Mouse (Mus musculus) embryonic facial prominence, embryonic 14.5 days (tissue): Measurements from ENCODE around the gene Slamf8. TPM values are rescaled to one million over a fixed set of nuclear protein-coding genes. Genes with fewer than 3 reads are reported as not detected.

ENCODE experiments used
- ATAC-seq: fragments of 200-750 bp; cut with Nextera tagmentation; 2 replicates; pipeline ENCODE4 v1.8.0; 2017; ENCODE audit warnings: low read depth, moderate number of reproducible peaks, moderate TSS enrichment
- DNase-seq: peaks from one replicate; pipeline ENCODE4 v3.0.0-alpha.2; 2015; ENCODE audit warnings: low spot score
- H3K27ac ChIP-seq: fragments of 300-500 bp; sonication (generic); replicated peaks from 2 replicates; pipeline ENCODE4 v1.5.1; 2014; ENCODE audit warnings: low read depth, mild to moderate bottlenecking, low read length, moderate library complexity
- H3K27me3 ChIP-seq: fragments of 300-500 bp; sonication (generic); replicated peaks from 2 replicates; pipeline ENCODE4 v1.6.1; 2014; ENCODE audit warnings: low read length; ENCODE audit not compliant: control insufficient read depth, insufficient read depth
- H3K36me3 ChIP-seq: fragments of 300-500 bp; sonication (generic); 2 replicates; pipeline ENCODE4 v1.6.1; 2014; ENCODE audit warnings: low read length, mixed read lengths; ENCODE audit not compliant: control insufficient read depth, insufficient read depth
- H3K4me1 ChIP-seq: fragments of 300-500 bp; sonication (generic); 2 replicates; pipeline ENCODE4 v1.6.1; 2014; ENCODE audit warnings: antibody characterized with exemption, low read length; ENCODE audit not compliant: control insufficient read depth, insufficient read depth
- H3K4me2 ChIP-seq: fragments of 300-500 bp; sonication (generic); 2 replicates; pipeline ENCODE4 v1.6.1; 2014; ENCODE audit warnings: low read depth, mild to moderate bottlenecking, low read length, moderate library complexity, mixed read lengths
- H3K4me3 ChIP-seq: fragments of 300-500 bp; sonication (generic); 2 replicates; pipeline ENCODE4 v1.5.1; 2014; ENCODE audit warnings: low read depth, mild to moderate bottlenecking, low read length
- H3K9ac ChIP-seq: fragments of 300-500 bp; sonication (generic); 2 replicates; pipeline ENCODE4 v1.6.1; 2014; ENCODE audit warnings: low read depth, mild to moderate bottlenecking, low read length, moderate library complexity, mixed read lengths
- H3K9me3 ChIP-seq: fragments of 300-500 bp; sonication (generic); 2 replicates; pipeline ENCODE4 v1.6.1; 2016; ENCODE audit warnings: low read length; ENCODE audit not compliant: control insufficient read depth
- WGBS: fragments of 180-500 bp; shearing (Covaris S2); extraction: QIAGEN DNeasy Blood & Tissue Kit; methylation state at CpG from one replicate; pipeline ENCODE4 v1.1.7; 2014; 5-methylcytosine and 5-hydroxymethylcytosine counted together
- polyA plus RNA-seq: library from polyadenylated mRNA; unstranded; fragments of >200 nt; fragmentation: Nextera tagmentation; extraction: Ambion mirVana; gene quantifications from 2 replicates; pipeline ENCODE4 v1.2.1, GENCODE M21; 2014

The Slamf8 gene
- polyA plus RNA-seq, 1 experiment from 2014 or later = not detected

- Histone ChIP-seq H3K36me3 (no peaks in the 10 kb centered on the region), H3K9me3 (no peaks in the 10 kb centered on the region), H3K9ac (no peak overlapping the region), H3K4me2 (no peak overlapping the region), H3K4me3 (no peak overlapping the region), H3K4me1 (peaks cover 12% of the 10 kb centered on the region), H3K27ac (no peak overlapping the region), H3K27me3 (no peaks in the 10 kb centered on the region; the same call in 1 of the 2 replicates)
- ATAC-seq = no peak
- no peak for DNase-seq
- 76% methylated on average over 4 of the region's 4 CpGs for WGBS
Observed at GRCm38 (mm10) chr1:172546062-172546461, 44.3 kb downstream of the Slamf8 start.

- H3K27me3 ChIP-seq = no peaks in the 10 kb centered on the region
- H3K36me3 ChIP-seq = no peaks in the 10 kb centered on the region
- ATAC-seq (0 out of 2 replicates have a peak, but pooled peaks have one; percentile 14), DNase-seq (no peak)
- no peak overlapping the region for H3K27ac ChIP-seq
- H3K4me1 ChIP-seq = 0 out of 2 replicates have a peak, but pooled peaks cover 4% of the 10 kb centered on the region
- no peak overlapping the region for H3K4me2 ChIP-seq
- no peak overlapping the region for H3K9ac ChIP-seq
- WGBS = 46% methylated on average over 11 of the region's 11 CpGs
- no peak overlapping the region for H3K4me3 ChIP-seq
- H3K9me3 ChIP-seq = no peaks in the 10 kb centered on the region
Observed at GRCm38 (mm10) chr1:172540283-172540820, 50.0 kb downstream of the Slamf8 start.

- Histone ChIP-seq H3K9me3 (no peaks in the 10 kb centered on the region), H3K27ac (no peak overlapping the region), H3K27me3 (no peaks in the 10 kb centered on the region), H3K9ac (no peak overlapping the region), H3K4me1 (0 out of 2 replicates have a peak, but pooled peaks cover 4% of the 10 kb centered on the region), H3K4me2 (no peak overlapping the region), H3K4me3 (no peak overlapping the region), H3K36me3 (no peaks in the 10 kb centered on the region)
- ATAC-seq (peak; percentile 75; the same call in 1 of the 2 replicates), DNase-seq (peak; percentile 58)
- WGBS = 45% methylated on average over 6 of the region's 6 CpGs
Observed at GRCm38 (mm10) chr1:172539827-172540226, 50.5 kb downstream of the Slamf8 start.

- ATAC-seq (no peak), DNase-seq (no peak)
- Histone ChIP-seq H3K9me3 (no peaks in the 10 kb centered on the region), H3K4me2 (no peak overlapping the region), H3K4me3 (no peak overlapping the region), H3K4me1 (0 out of 2 replicates have a peak, but pooled peaks cover under 1% of the 10 kb centered on the region), H3K9ac (no peak overlapping the region), H3K36me3 (no peaks in the 10 kb centered on the region), H3K27me3 (no peaks in the 10 kb centered on the region), H3K27ac (no peak overlapping the region)
- 86% methylated on average over 16 of the region's 16 CpGs for WGBS
Observed at GRCm38 (mm10) chr1:172535116-172535515, 55.3 kb downstream of the Slamf8 start.

- no peak overlapping the region for H3K9ac ChIP-seq
- no peaks in the 10 kb centered on the region for H3K4me1 ChIP-seq
- WGBS = under 1% methylated on average over 10 of the region's 13 CpGs
- no peaks in the 10 kb centered on the region; the same call in 1 of the 2 replicates for H3K27me3 ChIP-seq
- H3K9me3 ChIP-seq = no peaks in the 10 kb centered on the region
- ATAC-seq (peak; percentile 69), DNase-seq (peak; percentile 74)
- H3K36me3 ChIP-seq = no peaks in the 10 kb centered on the region
- peak overlapping the region; percentile 19 for H3K4me3 ChIP-seq
- peak overlapping the region; percentile 48 for H3K4me2 ChIP-seq
- no peak overlapping the region for H3K27ac ChIP-seq
Observed at GRCm38 (mm10) chr1:172532551-172532950, 57.8 kb downstream of the Slamf8 start.

Other genes with a start within 250 kb of the Slamf8 start
- gene Kcnj10, start 249.4 kb downstream of the Slamf8 start, polyA plus RNA-seq = 0.18 and 0.28 TPM in 2 replicates
- gene Pigm, start 214.0 kb downstream of the Slamf8 start, polyA plus RNA-seq = 6.9 and 7.2 TPM in 2 replicates
- 0.68 and 0.77 TPM in 2 replicates for gene Slamf9, start 115.2 kb downstream of the Slamf8 start, polyA plus RNA-seq
- 21.4 and 26.3 TPM in 2 replicates for gene Igsf9, start 108.8 kb downstream of the Slamf8 start, polyA plus RNA-seq
- gene Tagln2, start 90.5 kb downstream of the Slamf8 start, polyA plus RNA-seq = 192 and 231 TPM in 2 replicates
- 6.5 and 8.9 TPM in 2 replicates for gene Cfap45, start 69.8 kb downstream of the Slamf8 start, polyA plus RNA-seq
- gene Vsig8, start 34.6 kb downstream of the Slamf8 start, polyA plus RNA-seq = 0.45 and 1.6 TPM in 2 replicates
- gene Fcrl6, start 12.0 kb upstream of the Slamf8 start, polyA plus RNA-seq = 0.13 and 0.26 TPM in 2 replicates
- gene Dusp23, start 42.4 kb upstream of the Slamf8 start, polyA plus RNA-seq = 15.7 and 16.0 TPM in 2 replicates
- gene Crp, start 107.5 kb upstream of the Slamf8 start, polyA plus RNA-seq = not detected in 2 replicates